Mouse (Mus musculus) left cerebral cortex, postnatal 14 days (tissue): ENCODE measurements around the gene Mtfmt. TPM values are rescaled to one million over a fixed set of nuclear protein-coding genes. Genes with fewer than 3 reads are reported as not detected.
A peak's percentile ranks its signal among the peaks of the same experiment; 100 is the strongest.

Experiments
- DNase-seq, 2 experiments: peaks; one replicate each; pipeline ENCODE4 v3.0.0; 2021 to 2022; ENCODE audit warnings: low spot score in 2 of 2, mixed read lengths in 1 of 2
- intact Hi-C: fragments of 180-260 bp; cut with DNase I; formaldehyde crosslinking; loops from one replicate; pipeline ENCODE4 v1.15.1; 2025
- total RNA-seq, 2 experiments: library from RNA; stranded (reverse); gene quantifications; 2 replicates each; pipeline ENCODE4 v1.2.3; 2021

The Mtfmt gene
- total RNA-seq, 2 experiments from 2014 or later: 16.3 to 18.5 TPM

- no peak for DNase-seq
- intact Hi-C loops: no loop called here
Observed at GRCm38 (mm10) chr9:65422760-65423501, 12.7 kb upstream of the Mtfmt start, which contains the start of gene Slc51b. Gene Slc51b (minus strand): TSS chr9:65422955.

GRCm38 (mm10) chr9:65424393-65424792 lies 11.2 kb upstream of the Mtfmt start:
- no peak for DNase-seq
- intact Hi-C loops: no loop called here

- intact Hi-C loops: no loop called here
- no peak for DNase-seq
Observed at GRCm38 (mm10) chr9:65427511-65427910, 8.1 kb upstream of the Mtfmt start.

- DNase-seq: no peak
- intact Hi-C loops: no loop called here
Observed at GRCm38 (mm10) chr9:65428003-65428402, 7.6 kb upstream of the Mtfmt start.

- DNase-seq: no peak
- intact Hi-C loops: loop anchor here (10.0 kb wide), 1 partner anchor 116 kb away; no protein-coding TSS in a partner anchor
Observed at GRCm38 (mm10) chr9:65430401-65430800, 5.2 kb upstream of the Mtfmt start.

GRCm38 (mm10) chr9:65430921-65431320 lies 4.7 kb upstream of the Mtfmt start:
- DNase-seq: no peak
- intact Hi-C loops: loop anchor here (10.0 kb wide), 1 partner anchor 116 kb away; no protein-coding TSS in a partner anchor

GRCm38 (mm10) chr9:65432236-65432635 lies 3.3 kb upstream of the Mtfmt start:
- peak; percentile 93 for DNase-seq
- intact Hi-C loops: loop anchor here (1.0 to 10.0 kb wide), 3 partner anchors 39 to 117 kb away; no protein-coding TSS in a partner anchor

- intact Hi-C loops: loop anchor here (10.0 kb wide), 1 partner anchor 119 kb away; no protein-coding TSS in a partner anchor
- DNase-seq: peak; percentile 18 to 56
Observed at GRCm38 (mm10) chr9:65434140-65434539, 1.4 kb upstream of the Mtfmt start.

GRCm38 (mm10) chr9:65435211-65435610 lies 371 bp upstream of the Mtfmt start:
- DNase-seq: no peak
- intact Hi-C loops: loop anchor here (10.0 kb wide), 1 partner anchor 120 kb away; no protein-coding TSS in a partner anchor

GRCm38 (mm10) chr9:65444692-65445091 lies 9.1 kb downstream of the Mtfmt start:
- no peak for DNase-seq
- intact Hi-C loops: no loop called here

- intact Hi-C loops: no loop called here
- DNase-seq: no peak
Observed at GRCm38 (mm10) chr9:65447951-65448350, 12.4 kb downstream of the Mtfmt start.

GRCm38 (mm10) chr9:65458975-65459374 lies 23.4 kb downstream of the Mtfmt start:
- intact Hi-C loops: no loop called here
- DNase-seq: no peak

GRCm38 (mm10) chr9:65460198-65460597 lies 24.6 kb downstream of the Mtfmt start:
- intact Hi-C loops: no loop called here
- DNase-seq: no peak

GRCm38 (mm10) chr9:65460732-65461442 lies 25.3 kb downstream of the Mtfmt start, which contains the start of gene Spg21:
Gene Spg21 (plus strand): TSS chr9:65460947.
- intact Hi-C loops: no loop called here

GRCm38 (mm10) chr9:65462544-65462943 lies 27.0 kb downstream of the Mtfmt start:
- DNase-seq: no peak

More at GRCm38 (mm10) chr9:65460732-65461442, 25.3 kb downstream of the Mtfmt start, which contains the start of gene Spg21:
- peak; percentile 93 to 95 for DNase-seq

GRCm38 (mm10) chr9:65464161-65464560 lies 28.6 kb downstream of the Mtfmt start:
- DNase-seq: peak in 1 of 2 experiments; percentile 43

More at GRCm38 (mm10) chr9:65462544-65462943, 27.0 kb downstream of the Mtfmt start:
- intact Hi-C loops: no loop called here

GRCm38 (mm10) chr9:65465241-65465640 lies 29.7 kb downstream of the Mtfmt start:
- no peak for DNase-seq
- intact Hi-C loops: no loop called here

More at GRCm38 (mm10) chr9:65464161-65464560, 28.6 kb downstream of the Mtfmt start:
- intact Hi-C loops: no loop called here

GRCm38 (mm10) chr9:65467686-65468085 lies 32.1 kb downstream of the Mtfmt start:
- intact Hi-C loops: no loop called here
- DNase-seq: no peak

GRCm38 (mm10) chr9:65472769-65473168 lies 37.2 kb downstream of the Mtfmt start:
- DNase-seq: no peak
- intact Hi-C loops: no loop called here

- no peak for DNase-seq
- intact Hi-C loops: no loop called here
Observed at GRCm38 (mm10) chr9:65479158-65479557, 43.6 kb downstream of the Mtfmt start.
